Mouse (Mus musculus): ENCODE measurements around the gene Kcnip4. TPM values are rescaled to one million over a fixed set of nuclear protein-coding genes. Genes with fewer than 3 reads are reported as not detected.

Gene Kcnip4
- not detected in 2 replicates for total RNA-seq (2017)

- no peak for ATAC-seq (replicated peaks in 1 of 2; ENCODE audit: insufficient read depth in 1 of 2, low FRiP score in 2 of 2, low TSS enrichment in 1 of 2, low read depth in 1 of 2, poor library complexity in 2 of 2, severe bottlenecking in 2 of 2)
Observed at GRCm38 (mm10) chr5:49524394-49525241, at the start of gene Kcnip4. TSS of gene Kcnip4 (minus strand) at chr5:49524907.

- no peak for ATAC-seq (replicated peaks in 1 of 2; ENCODE audit: insufficient read depth in 1 of 2, low FRiP score in 2 of 2, low TSS enrichment in 1 of 2, low read depth in 1 of 2, poor library complexity in 2 of 2, severe bottlenecking in 2 of 2)
Observed at GRCm38 (mm10) chr5:49571876-49572275, 47.2 kb upstream of the Kcnip4 start.

GRCm38 (mm10) chr5:49563751-49564150 is 39.0 kb upstream of the Kcnip4 start:
- ATAC-seq (replicated peaks in 1 of 2; ENCODE audit: insufficient read depth in 1 of 2, low FRiP score in 2 of 2, low TSS enrichment in 1 of 2, low read depth in 1 of 2, poor library complexity in 2 of 2, severe bottlenecking in 2 of 2), result no peak

- no peak for ATAC-seq (replicated peaks in 1 of 2; ENCODE audit: insufficient read depth in 1 of 2, low FRiP score in 2 of 2, low TSS enrichment in 1 of 2, low read depth in 1 of 2, poor library complexity in 2 of 2, severe bottlenecking in 2 of 2)
Observed at GRCm38 (mm10) chr5:49557436-49557835, 32.7 kb upstream of the Kcnip4 start.

GRCm38 (mm10) chr5:49547884-49548283 is 23.2 kb upstream of the Kcnip4 start:
- no peak for ATAC-seq (replicated peaks in 1 of 2; ENCODE audit: insufficient read depth in 1 of 2, low FRiP score in 2 of 2, low TSS enrichment in 1 of 2, low read depth in 1 of 2, poor library complexity in 2 of 2, severe bottlenecking in 2 of 2)

GRCm38 (mm10) chr5:49529362-49529761 is 4.7 kb upstream of the Kcnip4 start:
- ATAC-seq (replicated peaks in 1 of 2; ENCODE audit: insufficient read depth in 1 of 2, low FRiP score in 2 of 2, low TSS enrichment in 1 of 2, low read depth in 1 of 2, poor library complexity in 2 of 2, severe bottlenecking in 2 of 2), result no peak

- ATAC-seq (replicated peaks in 1 of 2; ENCODE audit: insufficient read depth in 1 of 2, low FRiP score in 2 of 2, low TSS enrichment in 1 of 2, low read depth in 1 of 2, poor library complexity in 2 of 2, severe bottlenecking in 2 of 2), result no peak
Observed at GRCm38 (mm10) chr5:49525242-49525612, 520 bp upstream of the Kcnip4 start.

- ATAC-seq (replicated peaks in 1 of 2; ENCODE audit: insufficient read depth in 1 of 2, low FRiP score in 2 of 2, low TSS enrichment in 1 of 2, low read depth in 1 of 2, poor library complexity in 2 of 2, severe bottlenecking in 2 of 2), result no peak
Observed at GRCm38 (mm10) chr5:49523997-49524393, 712 bp downstream of the Kcnip4 start.

- ATAC-seq (replicated peaks in 1 of 2; ENCODE audit: insufficient read depth in 1 of 2, low FRiP score in 2 of 2, low TSS enrichment in 1 of 2, low read depth in 1 of 2, poor library complexity in 2 of 2, severe bottlenecking in 2 of 2), result no peak
Observed at GRCm38 (mm10) chr5:49522986-49523385, 1.7 kb downstream of the Kcnip4 start.

GRCm38 (mm10) chr5:49498743-49499142 is 26.0 kb downstream of the Kcnip4 start:
- ATAC-seq (replicated peaks in 1 of 2; ENCODE audit: insufficient read depth in 1 of 2, low FRiP score in 2 of 2, low TSS enrichment in 1 of 2, low read depth in 1 of 2, poor library complexity in 2 of 2, severe bottlenecking in 2 of 2), result no peak

- no peak for ATAC-seq (replicated peaks in 1 of 2; ENCODE audit: insufficient read depth in 1 of 2, low FRiP score in 2 of 2, low TSS enrichment in 1 of 2, low read depth in 1 of 2, poor library complexity in 2 of 2, severe bottlenecking in 2 of 2)
Observed at GRCm38 (mm10) chr5:49487270-49487669, 37.4 kb downstream of the Kcnip4 start.

- no peak for ATAC-seq (replicated peaks in 1 of 2; ENCODE audit: insufficient read depth in 1 of 2, low FRiP score in 2 of 2, low TSS enrichment in 1 of 2, low read depth in 1 of 2, poor library complexity in 2 of 2, severe bottlenecking in 2 of 2)
Observed at GRCm38 (mm10) chr5:49470738-49471137, 54.0 kb downstream of the Kcnip4 start.

- ATAC-seq (replicated peaks in 1 of 2; ENCODE audit: insufficient read depth in 1 of 2, low FRiP score in 2 of 2, low TSS enrichment in 1 of 2, low read depth in 1 of 2, poor library complexity in 2 of 2, severe bottlenecking in 2 of 2), result no peak
Observed at GRCm38 (mm10) chr5:49460643-49461276, 63.9 kb downstream of the Kcnip4 start.

- no peak for ATAC-seq (replicated peaks in 1 of 2; ENCODE audit: insufficient read depth in 1 of 2, low FRiP score in 2 of 2, low TSS enrichment in 1 of 2, low read depth in 1 of 2, poor library complexity in 2 of 2, severe bottlenecking in 2 of 2)
Observed at GRCm38 (mm10) chr5:49453100-49453499, 71.6 kb downstream of the Kcnip4 start.

GRCm38 (mm10) chr5:49451295-49451694 is 73.4 kb downstream of the Kcnip4 start:
- no peak for ATAC-seq (replicated peaks in 1 of 2; ENCODE audit: insufficient read depth in 1 of 2, low FRiP score in 2 of 2, low TSS enrichment in 1 of 2, low read depth in 1 of 2, poor library complexity in 2 of 2, severe bottlenecking in 2 of 2)

- ATAC-seq (replicated peaks in 1 of 2; ENCODE audit: insufficient read depth in 1 of 2, low FRiP score in 2 of 2, low TSS enrichment in 1 of 2, low read depth in 1 of 2, poor library complexity in 2 of 2, severe bottlenecking in 2 of 2), result no peak
Observed at GRCm38 (mm10) chr5:49450876-49451275, 73.8 kb downstream of the Kcnip4 start.

- ATAC-seq (replicated peaks in 1 of 2; ENCODE audit: insufficient read depth in 1 of 2, low FRiP score in 2 of 2, low TSS enrichment in 1 of 2, low read depth in 1 of 2, poor library complexity in 2 of 2, severe bottlenecking in 2 of 2), result no peak
Observed at GRCm38 (mm10) chr5:49437236-49437635, 87.5 kb downstream of the Kcnip4 start.

- no peak for ATAC-seq (replicated peaks in 1 of 2; ENCODE audit: insufficient read depth in 1 of 2, low FRiP score in 2 of 2, low TSS enrichment in 1 of 2, low read depth in 1 of 2, poor library complexity in 2 of 2, severe bottlenecking in 2 of 2)
Observed at GRCm38 (mm10) chr5:49427689-49428088, 97.0 kb downstream of the Kcnip4 start.

- ATAC-seq (replicated peaks in 1 of 2; ENCODE audit: insufficient read depth in 1 of 2, low FRiP score in 2 of 2, low TSS enrichment in 1 of 2, low read depth in 1 of 2, poor library complexity in 2 of 2, severe bottlenecking in 2 of 2), result no peak
Observed at GRCm38 (mm10) chr5:49419707-49420106, 105.0 kb downstream of the Kcnip4 start.

Data from hematopoietic stem cell, adult 5-6 weeks (primary cell).